Mouse (Mus musculus) testis, postnatal 10 days (tissue): ENCODE measurements around the gene Pgm5.
A peak's percentile ranks its signal among the peaks of the same experiment; 100 is the strongest.

Source experiments
- DNase-seq: peaks from one replicate; pipeline ENCODE4 v3.0.0; 2021; ENCODE audit warnings: low spot score

Gene Pgm5

GRCm38 (mm10) chr19:24871037-24871635 is 9.5 kb upstream of the Pgm5 start:
- peak; percentile 84 for DNase-seq

GRCm38 (mm10) chr19:24865436-24865835 is 3.8 kb upstream of the Pgm5 start:
- no peak for DNase-seq

GRCm38 (mm10) chr19:24861276-24861611 is 411 bp downstream of the Pgm5 start:
- DNase-seq: peak; percentile 36

GRCm38 (mm10) chr19:24851456-24852315 is 10.0 kb downstream of the Pgm5 start:
- DNase-seq: peak; percentile 63

GRCm38 (mm10) chr19:24848844-24849243 is 12.8 kb downstream of the Pgm5 start:
- DNase-seq: no peak

- DNase-seq: no peak
Observed at GRCm38 (mm10) chr19:24848345-24848744, 13.3 kb downstream of the Pgm5 start.

- no peak for DNase-seq
Observed at GRCm38 (mm10) chr19:24845007-24845546, 16.6 kb downstream of the Pgm5 start.

GRCm38 (mm10) chr19:24842080-24842479 is 19.6 kb downstream of the Pgm5 start:
- no peak for DNase-seq

GRCm38 (mm10) chr19:24824517-24824916 is 37.1 kb downstream of the Pgm5 start:
- no peak for DNase-seq

GRCm38 (mm10) chr19:24815661-24816221 is 45.9 kb downstream of the Pgm5 start:
- DNase-seq: no peak

- DNase-seq: no peak
Observed at GRCm38 (mm10) chr19:24812861-24813293, 48.8 kb downstream of the Pgm5 start.

- no peak for DNase-seq
Observed at GRCm38 (mm10) chr19:24812106-24812810, 49.4 kb downstream of the Pgm5 start.

GRCm38 (mm10) chr19:24811451-24811850 is 50.2 kb downstream of the Pgm5 start:
- no peak for DNase-seq

- DNase-seq: no peak
Observed at GRCm38 (mm10) chr19:24806013-24806412, 55.6 kb downstream of the Pgm5 start.

GRCm38 (mm10) chr19:24797606-24798005 is 64.0 kb downstream of the Pgm5 start:
- DNase-seq: no peak

- no peak for DNase-seq
Observed at GRCm38 (mm10) chr19:24794350-24794749, 67.3 kb downstream of the Pgm5 start.

GRCm38 (mm10) chr19:24793545-24794139 is 68.0 kb downstream of the Pgm5 start:
- no peak for DNase-seq

- DNase-seq: no peak
Observed at GRCm38 (mm10) chr19:24792876-24793275, 68.8 kb downstream of the Pgm5 start.

GRCm38 (mm10) chr19:24785898-24786297 is 75.8 kb downstream of the Pgm5 start:
- DNase-seq: no peak

- DNase-seq: no peak
Observed at GRCm38 (mm10) chr19:24785056-24785675, 76.5 kb downstream of the Pgm5 start.

GRCm38 (mm10) chr19:24783736-24784135 is 77.9 kb downstream of the Pgm5 start:
- DNase-seq: no peak
